Mouse (Mus musculus) limb, embryonic 14.5 days (tissue): ENCODE measurements around the gene Rims1. TPM values are rescaled to one million over a fixed set of nuclear protein-coding genes. Genes with fewer than 3 reads are reported as not detected.

Experiments used
- ATAC-seq: fragments of 200-750 bp; cut with Nextera tagmentation; 2 replicates; pipeline ENCODE4 v1.8.0; 2017; ENCODE audit warnings: low read depth, moderate number of reproducible peaks, moderate TSS enrichment; ENCODE audit not compliant: low FRiP score
- DNase-seq: peaks from one replicate; pipeline ENCODE4 v3.0.0-alpha.2; 2015; ENCODE audit warnings: low spot score
- H3K27ac ChIP-seq: fragments of 300-500 bp; sonication (generic); replicated peaks from 2 replicates; pipeline ENCODE4 v1.5.1; 2014; ENCODE audit warnings: low read depth, mild to moderate bottlenecking, low read length, moderate library complexity, mixed read lengths
- H3K27me3 ChIP-seq: fragments of 300-500 bp; sonication (generic); 2 replicates; pipeline ENCODE4 v1.6.1; 2014; ENCODE audit warnings: low read length, mixed read lengths; ENCODE audit not compliant: control insufficient read depth, insufficient read depth
- H3K36me3 ChIP-seq: fragments of 300-500 bp; sonication (generic); 2 replicates; pipeline ENCODE4 v1.6.1; 2014; ENCODE audit warnings: mild to moderate bottlenecking, low read length, moderate library complexity, mixed read lengths; ENCODE audit not compliant: control insufficient read depth, insufficient read depth
- H3K4me1 ChIP-seq: fragments of 300-500 bp; sonication (generic); 2 replicates; pipeline ENCODE4 v1.6.1; 2014; ENCODE audit warnings: antibody characterized with exemption, low read length, mixed read lengths; ENCODE audit not compliant: control insufficient read depth, insufficient read depth
- H3K4me2 ChIP-seq: fragments of 300-500 bp; sonication (generic); replicated peaks from 2 replicates; pipeline ENCODE4 v1.6.1; 2014; ENCODE audit warnings: low read depth, mild to moderate bottlenecking, low read length, moderate library complexity; ENCODE audit not compliant: severe bottlenecking
- H3K4me3 ChIP-seq: fragments of 300-500 bp; sonication (generic); replicated peaks from 2 replicates; pipeline ENCODE4 v1.5.1; 2014; ENCODE audit warnings: low read length
- H3K9ac ChIP-seq: fragments of 300-500 bp; sonication (generic); 2 replicates; pipeline ENCODE4 v1.6.1; 2014; ENCODE audit warnings: mild to moderate bottlenecking, low read depth, low read length, moderate library complexity; ENCODE audit not compliant: severe bottlenecking
- H3K9me3 ChIP-seq: fragments of 300-500 bp; sonication (generic); 2 replicates; pipeline ENCODE4 v1.6.1; 2016; ENCODE audit warnings: low read length; ENCODE audit not compliant: control insufficient read depth
- POLR2A ChIP-seq: fragments of 200-500 bp; IDR thresholded peaks from 2 replicates; pipeline ENCODE4 v1.8.0; 2012; ENCODE audit warnings: inconsistent platforms, mild to moderate bottlenecking, moderate library complexity, borderline replicate concordance; ENCODE audit not compliant: insufficient read depth, insufficient read length; ENCODE audit errors: extremely low read depth
- WGBS: fragments of 180-500 bp; shearing (Covaris S2); extraction: QIAGEN DNeasy Blood & Tissue Kit; methylation state at CpG from one replicate; pipeline ENCODE4 v1.1.7; 2014; 5-methylcytosine and 5-hydroxymethylcytosine counted together
- polyA plus RNA-seq, 2 experiments: library from polyadenylated mRNA; depleted of rRNA in 1 of 2; stranded (reverse) in 1 of 2; unstranded in 1 of 2; fragments of >200 nt; fragmentation: Nextera tagmentation in 1 of 2; extraction: Ambion mirVana in 1 of 2; gene quantifications; 2 replicates each; pipeline versions ENCODE4 v1.2.1 to v1.2.3; 2012 to 2014

The Rims1 gene
- polyA plus RNA-seq, 2 experiments: 1.4 to 1.8 TPM

- ATAC-seq: no peak
- WGBS: 13% methylated on average over 2 of the region's 2 CpGs
- no peak for TF ChIP-seq POLR2A
- no peak for DNase-seq
- Histone ChIP-seq H3K27ac (no peak overlapping the region), H3K4me1 (no peaks in the 10 kb centered on the region; the same call in 1 of the 2 replicates), H3K27me3 (no peaks in the 10 kb centered on the region), H3K36me3 (no peaks in the 10 kb centered on the region), H3K4me3 (no peak overlapping the region), H3K9ac (no peak overlapping the region), H3K9me3 (no peaks in the 10 kb centered on the region), H3K4me2 (no peak overlapping the region)
Measured at GRCm38 (mm10) chr1:22315537-22315936, 490.3 kb downstream of the Rims1 start.

DNA sequence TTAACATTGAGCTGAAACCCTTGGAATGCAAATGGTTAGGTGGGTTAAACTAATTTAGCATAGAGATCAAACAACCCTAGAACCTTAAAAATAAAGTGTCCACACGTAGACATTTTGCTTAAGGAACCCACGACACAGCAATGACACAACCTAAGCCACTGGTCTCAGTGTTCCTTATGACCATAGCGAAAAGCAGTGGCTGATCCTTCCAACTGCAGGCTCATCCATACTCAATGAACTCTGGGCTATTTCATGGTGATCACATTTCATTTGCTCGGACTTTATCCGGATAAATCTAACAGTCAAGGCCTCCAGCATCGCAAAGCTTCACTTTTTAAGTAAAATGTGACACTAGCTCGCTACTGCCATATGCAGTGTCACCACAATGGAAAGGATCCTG lies 494.3 kb downstream of the Rims1 start:
- no peaks in the 10 kb centered on the region for H3K9me3 ChIP-seq

DNA sequence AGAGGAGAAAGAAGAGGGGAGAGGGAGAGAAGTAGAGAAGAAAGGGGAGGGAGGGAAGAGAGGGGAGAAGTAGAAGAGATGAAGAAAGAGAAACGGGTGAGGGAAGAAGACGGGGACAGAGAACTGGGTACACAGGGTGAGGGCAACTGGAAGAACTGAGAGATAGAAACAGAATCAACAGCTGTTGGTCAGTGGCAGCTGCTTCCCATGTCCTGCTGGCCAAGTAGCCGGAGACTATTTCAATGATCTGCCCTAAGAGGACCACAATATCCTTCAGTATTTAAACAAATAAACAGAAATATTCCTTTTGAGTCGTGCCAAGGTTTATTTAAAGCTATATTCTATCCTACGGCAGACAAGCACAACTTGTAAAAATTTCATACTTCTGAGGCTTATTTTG lies 499.3 kb downstream of the Rims1 start:
- Histone ChIP-seq H3K4me3 (no peak overlapping the region), H3K4me1 (no peaks in the 10 kb centered on the region), H3K4me2 (no peak overlapping the region), H3K27ac (no peak overlapping the region), H3K36me3 (no peaks in the 10 kb centered on the region), H3K27me3 (no peaks in the 10 kb centered on the region), H3K9me3 (no peaks in the 10 kb centered on the region), H3K9ac (no peak overlapping the region)
- ATAC-seq: no peak
- WGBS: 78% methylated on average over 5 of the region's 5 CpGs
- no peak for DNase-seq
- no peak for TF ChIP-seq POLR2A

More for the DNA sequence above, 494.3 kb downstream of the Rims1 start:
- no peak overlapping the region for H3K4me3 ChIP-seq
- H3K4me2 ChIP-seq: no peak overlapping the region
- no peaks in the 10 kb centered on the region for H3K4me1 ChIP-seq
- H3K27ac ChIP-seq: no peak overlapping the region
- WGBS: 64% methylated on average over 7 of the region's 7 CpGs
- no peaks in the 10 kb centered on the region for H3K36me3 ChIP-seq
- ATAC-seq (no peak), DNase-seq (no peak)
- TF ChIP-seq POLR2A: no peak
- no peak overlapping the region for H3K9ac ChIP-seq
- no peaks in the 10 kb centered on the region for H3K27me3 ChIP-seq

GRCm38 (mm10) chr1:22305932-22306331 lies 499.9 kb downstream of the Rims1 start:
- no peaks in the 10 kb centered on the region for H3K4me1 ChIP-seq
- 90% methylated on average over 1 of the region's 1 CpGs for WGBS
- no peak overlapping the region for H3K4me3 ChIP-seq
- no peak for ATAC-seq
- H3K4me2 ChIP-seq: no peak overlapping the region
- H3K9me3 ChIP-seq: no peaks in the 10 kb centered on the region
- no peak overlapping the region for H3K9ac ChIP-seq
- no peaks in the 10 kb centered on the region for H3K27me3 ChIP-seq
- H3K36me3 ChIP-seq: no peaks in the 10 kb centered on the region
- TF ChIP-seq POLR2A: no peak
- no peak for DNase-seq
- no peak overlapping the region for H3K27ac ChIP-seq

GRCm38 (mm10) chr1:22293953-22294352 lies 511.8 kb downstream of the Rims1 start:
- WGBS: 13% methylated on average over 3 of the region's 3 CpGs
- Histone ChIP-seq H3K36me3 (no peaks in the 10 kb centered on the region), H3K9ac (no peak overlapping the region), H3K27me3 (no peaks in the 10 kb centered on the region), H3K4me3 (no peak overlapping the region), H3K9me3 (no peaks in the 10 kb centered on the region), H3K4me2 (no peak overlapping the region), H3K4me1 (no peaks in the 10 kb centered on the region), H3K27ac (no peak overlapping the region)
- no peak for TF ChIP-seq POLR2A
- DNase-seq (no peak), ATAC-seq (no peak)

DNA sequence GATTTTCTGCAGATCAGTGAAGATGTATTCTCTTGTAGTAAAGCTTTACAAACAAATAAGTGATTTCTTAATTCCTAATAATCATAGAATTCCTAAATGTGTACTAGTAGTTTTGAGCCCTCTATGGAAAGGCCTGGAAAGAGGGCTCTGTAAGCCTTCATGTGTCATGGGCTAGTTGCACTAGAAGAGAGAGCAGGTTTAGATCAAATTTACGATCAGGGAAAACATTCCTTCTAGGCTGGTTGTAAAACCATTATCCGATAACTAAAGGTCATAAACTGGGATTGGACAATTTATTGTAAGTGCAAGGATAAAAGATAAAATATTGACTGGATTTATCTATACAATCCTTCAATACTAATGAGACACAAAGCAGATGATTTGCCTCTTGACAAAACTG lies 512.5 kb downstream of the Rims1 start:
- ATAC-seq: no peak
- 22% methylated on average over 2 of the region's 2 CpGs for WGBS
- H3K4me2 ChIP-seq: no peak overlapping the region
- no peak overlapping the region for H3K27ac ChIP-seq
- no peak for DNase-seq
- no peaks in the 10 kb centered on the region for H3K9me3 ChIP-seq
- H3K9ac ChIP-seq: no peak overlapping the region
- no peak overlapping the region for H3K4me3 ChIP-seq
- no peaks in the 10 kb centered on the region for H3K36me3 ChIP-seq
- TF ChIP-seq POLR2A: no peak
- H3K27me3 ChIP-seq: no peaks in the 10 kb centered on the region
- H3K4me1 ChIP-seq: no peaks in the 10 kb centered on the region
